Mouse (Mus musculus): ENCODE measurements at regions not wholly inside any gene's neighbourhood (a gene's known extent, or its start where the extent isn't known, plus 50 kb on each side); places are given as distances from the start of the nearest gene placed in this dataset.

DNA sequence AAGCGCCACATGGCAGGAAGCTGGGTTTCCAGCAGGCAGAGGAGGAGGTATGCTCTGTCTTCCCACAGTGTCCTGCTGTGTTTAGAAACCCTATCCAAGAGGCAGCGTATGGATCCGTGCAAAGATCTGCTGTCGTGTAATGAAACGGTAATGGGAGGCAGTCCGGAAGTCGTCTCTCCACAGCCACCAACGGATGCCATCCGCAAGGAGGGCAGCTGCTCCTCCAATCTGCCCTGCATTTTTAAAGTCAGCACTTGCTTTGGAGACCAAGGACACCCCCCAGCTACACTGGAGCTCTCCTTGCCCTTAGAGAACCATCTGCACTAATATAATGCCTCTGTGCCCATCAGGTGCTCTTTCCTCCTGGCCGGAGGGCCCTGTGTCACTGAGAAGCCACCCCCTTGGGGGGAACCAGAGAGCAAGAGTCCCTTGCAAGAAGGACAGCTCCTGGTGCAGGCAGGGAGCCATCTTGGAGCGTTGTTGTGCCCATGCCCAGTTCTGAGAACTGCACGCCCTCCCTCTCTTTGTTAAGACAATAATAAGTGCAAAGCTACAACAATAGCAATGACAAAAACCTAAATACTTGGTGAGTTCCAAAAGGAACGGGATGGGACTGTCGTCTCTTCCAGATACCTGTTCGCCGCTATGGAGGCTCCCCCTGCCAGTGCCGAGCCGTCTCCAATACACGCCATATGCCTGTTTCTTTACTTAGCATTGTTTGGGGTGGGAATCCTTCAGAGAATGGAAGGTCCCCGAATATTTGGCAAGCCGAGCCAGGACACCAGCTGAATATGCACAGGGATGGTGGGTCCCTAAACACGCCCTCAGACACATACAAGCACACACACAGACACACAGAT is 384.4 kb downstream of the Zfp536 start:
- no peak for DNase-seq

DNA sequence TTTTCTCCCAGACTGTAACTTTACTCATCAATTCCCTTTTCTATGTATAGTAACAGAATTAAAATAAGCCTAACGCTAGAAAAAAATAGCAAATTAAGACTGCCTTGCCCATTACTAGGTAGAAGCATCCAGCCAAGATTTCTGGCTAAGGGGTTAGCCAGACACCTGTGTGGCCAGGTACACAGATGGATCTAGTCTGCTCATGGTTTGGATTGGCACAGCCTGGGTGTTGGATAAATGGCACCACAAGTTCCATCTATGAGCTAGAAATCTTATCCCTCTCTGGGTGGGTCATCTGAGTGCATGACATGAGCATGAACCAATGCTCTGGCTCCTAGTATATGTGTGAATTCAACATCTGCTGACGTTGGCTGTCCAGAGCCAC is 383.7 kb downstream of the Zfp536 start:
- DNase-seq = no peak

DNA sequence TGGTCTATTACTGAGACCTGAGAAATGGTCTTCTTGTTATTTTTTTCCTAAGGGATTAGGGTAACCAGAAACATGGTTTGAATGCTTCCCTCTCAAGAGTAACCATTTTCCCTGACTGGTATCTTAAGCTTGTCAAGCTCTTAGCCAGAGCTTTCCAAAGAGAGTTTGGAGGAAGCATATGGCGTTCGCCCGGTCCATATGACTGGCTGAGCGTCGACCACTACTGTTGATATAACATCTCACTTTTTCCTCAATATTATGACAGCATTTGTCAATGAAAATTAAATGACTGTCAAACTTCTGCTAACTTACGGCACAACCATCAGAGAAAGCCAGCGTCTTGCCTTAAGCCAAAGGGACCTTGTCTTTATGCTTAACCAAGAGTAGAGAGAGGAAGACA is 383.2 kb downstream of the Zfp536 start:
- no peak for DNase-seq

- no peak for DNase-seq
Measured at GRCm38 (mm10) chr7:37392122-37392521, 381.3 kb downstream of the Zfp536 start.

- no peak for DNase-seq
Measured at GRCm38 (mm10) chr7:37392604-37393003, 380.8 kb downstream of the Zfp536 start.

GRCm38 (mm10) chr7:37393071-37393470 is 380.4 kb downstream of the Zfp536 start:
- DNase-seq = no peak

DNA sequence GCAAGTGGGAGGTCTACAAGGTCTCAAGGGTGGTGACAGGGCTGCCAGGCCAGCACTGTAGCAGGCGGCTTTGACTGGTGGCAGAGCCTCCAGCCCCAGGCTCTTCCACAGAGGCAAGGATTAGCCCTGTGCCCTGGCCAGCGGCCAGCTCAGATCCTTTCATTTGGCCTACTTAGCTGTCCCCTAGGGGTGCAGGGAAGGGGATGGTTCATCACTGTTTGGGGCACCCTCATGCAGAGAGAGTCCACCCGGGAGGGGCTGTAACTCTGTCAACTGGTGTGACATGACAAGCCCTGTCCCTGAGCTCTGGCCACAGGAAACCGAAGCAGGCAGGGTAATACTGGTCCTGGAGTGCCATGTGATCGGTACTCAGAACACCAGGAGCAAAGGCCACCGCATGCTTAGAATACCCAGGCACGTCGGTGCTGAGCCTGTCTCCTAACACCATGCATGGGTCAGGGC is 378.4 kb downstream of the Zfp536 start:
- DNase-seq = peak in 1 of 2 experiments; percentile 4

- DNase-seq = no peak
Measured at GRCm38 (mm10) chr7:37395881-37396513, 377.4 kb downstream of the Zfp536 start.

DNA sequence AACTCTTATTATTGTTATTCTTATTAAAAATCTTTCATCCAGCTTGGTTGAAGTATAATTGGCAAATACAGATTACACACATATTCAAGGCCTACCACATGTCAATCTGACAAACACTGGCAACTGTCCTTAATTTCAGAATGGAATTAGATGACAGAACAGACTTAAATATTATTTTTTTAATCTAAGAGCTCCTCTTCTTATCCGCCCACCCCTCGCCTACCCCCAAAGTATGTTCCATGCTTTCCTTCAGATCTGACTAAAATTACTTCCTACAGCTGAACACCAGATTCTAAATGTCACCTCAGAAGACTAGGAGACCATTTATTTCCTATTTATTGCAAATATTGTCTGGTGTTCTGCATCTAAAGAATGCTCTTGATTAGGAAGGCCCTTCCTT is 370.0 kb downstream of the Zfp536 start:
- DNase-seq = no peak

GRCm38 (mm10) chr7:37413350-37413749 is 360.1 kb downstream of the Zfp536 start:
- DNase-seq = no peak

DNA sequence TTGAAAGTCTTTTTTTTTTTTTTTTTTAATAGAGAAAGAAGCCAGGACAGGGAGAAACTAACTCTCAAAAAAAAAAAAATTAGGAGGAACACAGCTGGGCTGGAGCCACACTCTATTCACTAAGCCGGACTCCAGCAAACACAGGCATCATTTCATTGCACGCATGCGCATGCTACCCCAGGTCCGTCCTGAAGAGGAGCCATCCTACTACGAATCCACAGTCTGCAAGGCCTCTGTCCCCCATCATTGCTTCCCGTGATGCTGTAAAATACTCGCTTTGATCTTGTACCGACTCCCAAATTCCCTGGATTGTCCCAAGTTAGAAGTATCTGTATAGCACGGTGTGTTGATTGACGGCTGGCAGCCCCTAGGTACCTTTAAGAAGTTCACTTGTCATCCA is 351.7 kb downstream of the Zfp536 start:
- DNase-seq = no peak
